ENCODE assay signal across 9 mouse cellular contexts in the genomic region with DNA sequence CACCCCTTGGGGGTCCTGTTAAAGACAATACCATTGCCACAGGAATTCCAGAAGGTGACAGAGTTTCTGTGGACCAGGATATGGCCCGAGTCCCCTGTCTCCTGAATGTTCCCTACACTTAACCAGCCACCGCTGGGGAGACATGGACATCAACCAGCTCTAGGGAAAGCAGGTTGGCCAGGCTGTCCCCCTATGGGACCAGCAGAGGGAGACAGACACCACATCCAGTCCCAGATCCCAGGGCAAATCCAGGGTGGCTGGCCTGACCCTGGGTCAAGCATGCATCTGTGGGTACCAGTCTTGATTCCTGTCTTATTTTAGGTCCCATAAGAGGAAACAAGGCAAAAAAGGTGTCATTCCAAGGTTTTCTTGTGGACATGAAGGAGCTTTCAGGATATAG. TPM values are rescaled to one million over a fixed set of nuclear protein-coding genes. Genes with fewer than 3 reads are reported as not detected.
DNase-seq lines count a peak whose midpoint lies in the region; ATAC-seq and TF ChIP-seq lines count a peak whose summit lies in the region.
"Had no signal": no experiment of that assay in that cellular context is flagged by ENCODE, and none has a peak within 500 bp of the region (broad histone marks: within the 10 kb centered on the region; RNA-seq: fewer than 3 reads in every experiment).

No protein-coding gene starts in this region.

- H3K4me1 ChIP-seq in embryonic facial prominence, embryonic 10.5 days: peaks cover 23% of the 10 kb centered on the region
- peaks cover 8% of the 10 kb centered on the region for H3K4me1 ChIP-seq in heart, embryonic 15.5 days (replicated peaks)
- no peaks in the 10 kb centered on the region; the same call in 1 of the 2 replicates for H3K4me1 ChIP-seq in lung, postnatal 0 days (ENCODE audit: insufficient read depth, low read depth, low read length)

- TF ChIP-seq EP300 in lung, postnatal 0 days (IDR thresholded peaks at IDR 0.05): no peak

- TF ChIP-seq CTCF in lung, postnatal 0 days (IDR thresholded peaks at IDR 0.05): peak; percentile 100

- H3K9ac ChIP-seq in heart, embryonic 15.5 days: no peak overlapping the region
- no peak overlapping the region for H3K9ac ChIP-seq in lung, postnatal 0 days (replicated peaks; ENCODE audit: low read depth)
- H3K9ac ChIP-seq: limb, embryonic 12.5 days had no signal

- peak; percentile 97 for DNase-seq in heart, adult 11 months
- DNase-seq in heart, postnatal 25 days (ENCODE audit: low spot score): no peak
- peak; percentile 71 for DNase-seq in adrenal gland, adult 8-10 months
- peak; percentile 82 for DNase-seq in embryonic facial prominence, embryonic 10.5 days (ENCODE audit: low spot score)
- DNase-seq in kidney, postnatal 25 days: peak; percentile 85 to 86
- peak; percentile 87 for DNase-seq in lung, postnatal 0 days (ENCODE audit: low spot score)
- DNase-seq in spleen, postnatal 10 days (ENCODE audit: low spot score in 2 of 2): peak; percentile 46 to 68

- 4% methylated on average over 2 of the region's 2 CpGs for WGBS in embryonic facial prominence, embryonic 10.5 days
- WGBS in heart, embryonic 15.5 days: 4% methylated on average over 2 of the region's 2 CpGs
- WGBS in lung, postnatal 0 days: 0% methylated on average over 2 of the region's 2 CpGs

- no peaks in the 10 kb centered on the region for H3K36me3 ChIP-seq in embryonic facial prominence, embryonic 10.5 days (replicated peaks)
- H3K36me3 ChIP-seq in heart, embryonic 15.5 days: no peaks in the 10 kb centered on the region
- no peaks in the 10 kb centered on the region for H3K36me3 ChIP-seq in lung, postnatal 0 days (ENCODE audit: insufficient read depth, low read length)
- H3K36me3 ChIP-seq: limb, embryonic 12.5 days had no signal

- no peak overlapping the region for H3K27ac ChIP-seq in embryonic facial prominence, embryonic 10.5 days (replicated peaks)
- no peak overlapping the region for H3K27ac ChIP-seq in heart, embryonic 15.5 days
- H3K27ac ChIP-seq in lung, postnatal 0 days (ENCODE audit: low read length): no peak overlapping the region
- H3K27ac ChIP-seq: limb, embryonic 12.5 days had no signal

- H3K9me3 ChIP-seq in embryonic facial prominence, embryonic 10.5 days: no peaks in the 10 kb centered on the region
- no peaks in the 10 kb centered on the region for H3K9me3 ChIP-seq in heart, embryonic 15.5 days (replicated peaks)
- no peaks in the 10 kb centered on the region for H3K9me3 ChIP-seq in lung, postnatal 0 days (ENCODE audit: low read length)
- H3K9me3 ChIP-seq: limb, embryonic 12.5 days had no signal

- intact Hi-C loops in heart, postnatal 25 days (cut with DNase I): loop anchor here (1.0 to 5.0 kb wide), 3 partner anchors 21 to 100 kb away; partner anchors contain the start of gene Grk2

- ATAC-seq in heart, embryonic 15.5 days (replicated peaks; ENCODE audit: insufficient number of reproducible peaks, insufficient read depth, low FRiP score, low read depth): 0 out of 2 replicates have a peak, but pooled peaks have one; percentile 58
- ATAC-seq in lung, postnatal 0 days: peak; percentile 75

- H3K4me3 ChIP-seq in embryonic facial prominence, embryonic 10.5 days: no peak overlapping the region
- H3K4me3 ChIP-seq in heart, embryonic 15.5 days: no peak overlapping the region
- no peak overlapping the region for H3K4me3 ChIP-seq in lung, postnatal 0 days (ENCODE audit: low read depth, low read length)
- H3K4me3 ChIP-seq: limb, embryonic 12.5 days had no signal

- H3K4me2 ChIP-seq in heart, embryonic 15.5 days: no peak overlapping the region
- no peak overlapping the region for H3K4me2 ChIP-seq in lung, postnatal 0 days (replicated peaks; ENCODE audit: low read depth, low read length)
- H3K4me2 ChIP-seq: limb, embryonic 12.5 days had no signal

- peaks cover 69% of the 10 kb centered on the region for H3K27me3 ChIP-seq in embryonic facial prominence, embryonic 10.5 days (replicated peaks; ENCODE audit: low read depth, poor library complexity, severe bottlenecking)
- peaks cover 36% of the 10 kb centered on the region for H3K27me3 ChIP-seq in heart, embryonic 15.5 days
- H3K27me3 ChIP-seq in lung, postnatal 0 days (replicated peaks; ENCODE audit: insufficient read depth, low read length): no peaks in the 10 kb centered on the region

RNA-seq across cellular contexts. Expression of gene Rad9a, which starts 5.5 kb away (rescaled TPM):
- total RNA-seq in heart, postnatal 25 days (2021): 1 to 10 TPM; 5.3 to 5.8 TPM
- total RNA-seq in adrenal gland, adult 8-10 months (2022): 10 to 100 TPM in 3 of 4 experiments, 1 to 10 TPM in 1; 8.7 to 14.3 (median 11.9) TPM
- 58.1 and 58.2 TPM in 2 replicates for polyA plus RNA-seq in embryonic facial prominence, embryonic 10.5 days (2016; fragmentation: Nextera tagmentation; extraction: Ambion mirVana)
- polyA plus RNA-seq in heart, embryonic 15.5 days (2015; fragmentation: Nextera tagmentation; extraction: Ambion mirVana): 17.3 and 24.1 TPM in 2 replicates
- 14.1 and 14.3 TPM in 2 replicates for polyA plus RNA-seq in lung, postnatal 0 days (2015; fragmentation: Nextera tagmentation; extraction: Ambion mirVana)

RNA-seq across cellular contexts. Expression of gene Clcf1, which starts 7.1 kb away (rescaled TPM):
- 1 to 10 TPM in 1 of 2 experiments, under 1 TPM in 1; 0.94 to 2.0 TPM for total RNA-seq in heart, postnatal 25 days (2021)
- total RNA-seq in adrenal gland, adult 8-10 months (2022): 10 to 100 TPM in 1 of 4 experiments, 1 to 10 TPM in 3; 4.5 to 14.4 (median 7.6) TPM
- polyA plus RNA-seq in embryonic facial prominence, embryonic 10.5 days (2016; fragmentation: Nextera tagmentation; extraction: Ambion mirVana): 2.8 and 3.3 TPM in 2 replicates
- 0.96 and 1.9 TPM in 2 replicates for polyA plus RNA-seq in heart, embryonic 15.5 days (2015; fragmentation: Nextera tagmentation; extraction: Ambion mirVana)
- polyA plus RNA-seq in lung, postnatal 0 days (2015; fragmentation: Nextera tagmentation; extraction: Ambion mirVana): 7.6 and 8.0 TPM in 2 replicates

RNA-seq across cellular contexts. Expression of gene AC109138.7, which starts 7.2 kb away (rescaled TPM):
- not detected for total RNA-seq in heart, postnatal 25 days (2021)
- not detected for total RNA-seq in adrenal gland, adult 8-10 months (2022)
- polyA plus RNA-seq in embryonic facial prominence, embryonic 10.5 days (2016; fragmentation: Nextera tagmentation; extraction: Ambion mirVana): not detected in 2 replicates
- not detected in 2 replicates for polyA plus RNA-seq in heart, embryonic 15.5 days (2015; fragmentation: Nextera tagmentation; extraction: Ambion mirVana)
- not detected in 2 replicates for polyA plus RNA-seq in lung, postnatal 0 days (2015; fragmentation: Nextera tagmentation; extraction: Ambion mirVana)
- polyA plus RNA-seq: limb, embryonic 12.5 days had no signal

RNA-seq across cellular contexts. Expression of gene Ppp1ca, which starts 15.1 kb away (rescaled TPM):
- 100 to 1,000 TPM; 337 TPM for total RNA-seq in heart, postnatal 25 days (2021)
- 100 to 1,000 TPM; 371 to 396 (median 387) TPM for total RNA-seq in adrenal gland, adult 8-10 months (2022)
- 1,000 and 1,025 TPM in 2 replicates for polyA plus RNA-seq in embryonic facial prominence, embryonic 10.5 days (2016; fragmentation: Nextera tagmentation; extraction: Ambion mirVana)
- 666 and 734 TPM in 2 replicates for polyA plus RNA-seq in heart, embryonic 15.5 days (2015; fragmentation: Nextera tagmentation; extraction: Ambion mirVana)
- polyA plus RNA-seq in lung, postnatal 0 days (2015; fragmentation: Nextera tagmentation; extraction: Ambion mirVana): 619 and 631 TPM in 2 replicates

RNA-seq across cellular contexts. Expression of gene Tbc1d10c, which starts 15.9 kb away (rescaled TPM):
- 1 to 10 TPM; 9.2 to 9.3 TPM for total RNA-seq in heart, postnatal 25 days (2021)
- total RNA-seq in adrenal gland, adult 8-10 months (2022): 1 to 10 TPM; 1.6 to 2.8 (median 1.9) TPM
- 0.57 and 1.4 TPM in 2 replicates for polyA plus RNA-seq in embryonic facial prominence, embryonic 10.5 days (2016; fragmentation: Nextera tagmentation; extraction: Ambion mirVana)
- 3.0 and 14.9 TPM in 2 replicates for polyA plus RNA-seq in heart, embryonic 15.5 days (2015; fragmentation: Nextera tagmentation; extraction: Ambion mirVana)
- 3.9 and 4.5 TPM in 2 replicates for polyA plus RNA-seq in lung, postnatal 0 days (2015; fragmentation: Nextera tagmentation; extraction: Ambion mirVana)
